ENCODE assay signal across 24 mouse cellular contexts in genomic region chr10:99150016-99150415, GRCm38 (mm10). TPM values are rescaled to one million over a fixed set of nuclear protein-coding genes. Genes with fewer than 3 reads are reported as not detected.
DNase-seq lines count a peak whose midpoint lies in the region; ATAC-seq and TF ChIP-seq lines count a peak whose summit lies in the region.
"Had no signal": no experiment of that assay in that cellular context is flagged by ENCODE, and none has a peak within 500 bp of the region (broad histone marks: within the 10 kb centered on the region; RNA-seq: fewer than 3 reads in every experiment).

No protein-coding gene starts in this region.

- WGBS in intestine, embryonic 14.5 days: 94% methylated on average over 6 of the region's 6 CpGs
- WGBS in intestine, embryonic 15.5 days: 92% methylated on average over 6 of the region's 6 CpGs
- 88% methylated on average over 6 of the region's 6 CpGs for WGBS in limb, embryonic 10.5 days
- 91% methylated on average over 6 of the region's 6 CpGs for WGBS in stomach, postnatal 0 days

- no peak for DNase-seq in cerebellum, adult 8-10 months
- DNase-seq in intestine, embryonic 14.5 days (ENCODE audit: low spot score): peak; percentile 43
- peak; percentile 26 for DNase-seq in limb, embryonic 10.5 days (ENCODE audit: low spot score)
- DNase-seq in stomach, postnatal 0 days (ENCODE audit: low spot score): no peak
- no peak for DNase-seq in lung, postnatal 36 days
- DNase-seq: adrenal gland, adult 8-10 months; adrenal gland, postnatal 36 days; B cell, adult 2 months; cerebellum, adult 11 months; cerebellum, adult 9-10 months; cerebellum, postnatal 25 days; gastrocnemius, adult 2 months; gastrocnemius, postnatal 25 days; heart, postnatal 4 days had no signal

- no peaks in the 10 kb centered on the region for H3K27me3 ChIP-seq in intestine, embryonic 14.5 days (replicated peaks; ENCODE audit: control insufficient read depth, insufficient read depth, low read length)
- H3K27me3 ChIP-seq in intestine, embryonic 15.5 days (replicated peaks): no peaks in the 10 kb centered on the region
- H3K27me3 ChIP-seq in limb, embryonic 10.5 days (ENCODE audit: low read depth, poor library complexity, severe bottlenecking): no peaks in the 10 kb centered on the region
- H3K27me3 ChIP-seq in stomach, postnatal 0 days (ENCODE audit: control insufficient read depth, insufficient read depth, low read length): no peaks in the 10 kb centered on the region
- H3K27me3 ChIP-seq: embryonic facial prominence, embryonic 13.5 days; forebrain, embryonic 12.5 days; heart, embryonic 13.5 days; hindbrain, embryonic 12.5 days had no signal

- H3K9ac ChIP-seq in intestine, embryonic 14.5 days (ENCODE audit: low read length): no peak overlapping the region
- no peak overlapping the region for H3K9ac ChIP-seq in intestine, embryonic 15.5 days
- no peak overlapping the region for H3K9ac ChIP-seq in stomach, postnatal 0 days (ENCODE audit: low read length)
- H3K9ac ChIP-seq: embryonic facial prominence, embryonic 13.5 days; forebrain, embryonic 12.5 days; heart, embryonic 13.5 days; hindbrain, embryonic 12.5 days had no signal

- no peak overlapping the region for H3K27ac ChIP-seq in intestine, embryonic 14.5 days (ENCODE audit: low read depth)
- no peak overlapping the region for H3K27ac ChIP-seq in intestine, embryonic 15.5 days
- no peak overlapping the region for H3K27ac ChIP-seq in limb, embryonic 10.5 days
- H3K27ac ChIP-seq in stomach, postnatal 0 days (replicated peaks): no peak overlapping the region
- H3K27ac ChIP-seq: embryonic facial prominence, embryonic 13.5 days; forebrain, embryonic 12.5 days; gastrocnemius, adult 2 months; heart, embryonic 13.5 days; hindbrain, embryonic 12.5 days had no signal

- ATAC-seq in cerebellum, adult (ENCODE audit: insufficient number of reproducible peaks, low FRiP score, low TSS enrichment): 0 out of 2 replicates have a peak, but pooled peaks have one; percentile 26
- no peak for ATAC-seq in intestine, embryonic 14.5 days (replicated peaks; ENCODE audit: low FRiP score, low TSS enrichment, low read depth)
- ATAC-seq in intestine, embryonic 15.5 days: no peak
- peak; percentile 25; the same call in 1 of the 2 replicates for ATAC-seq in stomach, postnatal 0 days (ENCODE audit: low FRiP score, low TSS enrichment)
- ATAC-seq: CD4-positive, CD25-positive, alpha-beta regulatory T cell, adult 4 months had no signal

- no peak overlapping the region for H3K4me2 ChIP-seq in intestine, embryonic 14.5 days (ENCODE audit: low read length)
- no peak overlapping the region for H3K4me2 ChIP-seq in intestine, embryonic 15.5 days (replicated peaks)
- no peak overlapping the region for H3K4me2 ChIP-seq in stomach, postnatal 0 days (replicated peaks; ENCODE audit: low read depth)
- H3K4me2 ChIP-seq: embryonic facial prominence, embryonic 13.5 days; forebrain, embryonic 12.5 days; heart, embryonic 13.5 days; hindbrain, embryonic 12.5 days had no signal

- TF ChIP-seq EP300 in stomach, postnatal 0 days (optimal IDR thresholded peaks at IDR 0.05): no peak

- peaks cover 8% of the 10 kb centered on the region; the same call in 1 of the 2 replicates for H3K36me3 ChIP-seq in intestine, embryonic 14.5 days (ENCODE audit: control insufficient read depth, insufficient read depth, low read length)
- H3K36me3 ChIP-seq in intestine, embryonic 15.5 days: no peaks in the 10 kb centered on the region
- peaks cover 35% of the 10 kb centered on the region for H3K36me3 ChIP-seq in limb, embryonic 10.5 days
- H3K36me3 ChIP-seq in stomach, postnatal 0 days (ENCODE audit: control insufficient read depth, insufficient read depth, low read length): no peaks in the 10 kb centered on the region

- no peaks in the 10 kb centered on the region for H3K9me3 ChIP-seq in intestine, embryonic 14.5 days (ENCODE audit: control insufficient read depth, low read length)
- no peaks in the 10 kb centered on the region for H3K9me3 ChIP-seq in intestine, embryonic 15.5 days
- H3K9me3 ChIP-seq in limb, embryonic 10.5 days (replicated peaks): no peaks in the 10 kb centered on the region
- H3K9me3 ChIP-seq in stomach, postnatal 0 days (ENCODE audit: control insufficient read depth, low read length): no peaks in the 10 kb centered on the region
- H3K9me3 ChIP-seq: embryonic facial prominence, embryonic 13.5 days; forebrain, embryonic 12.5 days; G1E; heart, embryonic 13.5 days; hindbrain, embryonic 12.5 days had no signal

- no peak overlapping the region for H3K4me3 ChIP-seq in intestine, embryonic 14.5 days (ENCODE audit: low read depth, low read length)
- no peak overlapping the region for H3K4me3 ChIP-seq in intestine, embryonic 15.5 days (replicated peaks)
- H3K4me3 ChIP-seq in limb, embryonic 10.5 days: no peak overlapping the region
- no peak overlapping the region for H3K4me3 ChIP-seq in stomach, postnatal 0 days (ENCODE audit: low read depth, low read length)
- H3K4me3 ChIP-seq: embryonic facial prominence, embryonic 13.5 days; forebrain, embryonic 12.5 days; gastrocnemius, adult 2 months; heart, embryonic 13.5 days; hindbrain, embryonic 12.5 days had no signal

- TF ChIP-seq CTCF in stomach, postnatal 0 days (IDR thresholded peaks at IDR 0.05; ENCODE audit: low read depth): no peak

- no peaks in the 10 kb centered on the region for H3K4me1 ChIP-seq in intestine, embryonic 14.5 days (replicated peaks; ENCODE audit: control insufficient read depth, insufficient read depth, low read length)
- H3K4me1 ChIP-seq in intestine, embryonic 15.5 days (replicated peaks): no peaks in the 10 kb centered on the region
- H3K4me1 ChIP-seq in limb, embryonic 10.5 days: no peaks in the 10 kb centered on the region
- H3K4me1 ChIP-seq in stomach, postnatal 0 days (replicated peaks; ENCODE audit: control insufficient read depth, insufficient read depth): no peaks in the 10 kb centered on the region
- H3K4me1 ChIP-seq: embryonic facial prominence, embryonic 13.5 days; forebrain, embryonic 12.5 days; hindbrain, embryonic 12.5 days had no signal

RNA-seq across cellular contexts. Expression of gene Phxr2, which starts 23.9 kb away (rescaled TPM):
- polyA plus RNA-seq in intestine, embryonic 14.5 days (2014; fragmentation: Nextera tagmentation; extraction: Ambion mirVana): not detected in 2 replicates
- not detected in 2 replicates for polyA plus RNA-seq in intestine, embryonic 15.5 days (2015; fragmentation: Nextera tagmentation; extraction: Ambion mirVana)
- polyA plus RNA-seq in limb, embryonic 10.5 days (2016; fragmentation: Nextera tagmentation; extraction: Ambion mirVana): 0.20 TPM in 1 of 2 replicates, not detected in the other
- not detected in 2 replicates for polyA plus RNA-seq in stomach, postnatal 0 days (2015; fragmentation: Nextera tagmentation; extraction: Ambion mirVana)
- polyA plus RNA-seq: cortical plate, adult 2 months; embryonic facial prominence, embryonic 13.5 days; forebrain, embryonic 12.5 days; G1E; heart, embryonic 13.5 days; heart, postnatal 0 days had no signal

RNA-seq across cellular contexts. Expression of gene Galnt4, which starts 42.1 kb away (rescaled TPM):
- polyA plus RNA-seq in intestine, embryonic 14.5 days (2014; fragmentation: Nextera tagmentation; extraction: Ambion mirVana): 23.9 and 24.2 TPM in 2 replicates
- 20.0 and 21.7 TPM in 2 replicates for polyA plus RNA-seq in intestine, embryonic 15.5 days (2015; fragmentation: Nextera tagmentation; extraction: Ambion mirVana)
- 5.7 and 6.0 TPM in 2 replicates for polyA plus RNA-seq in limb, embryonic 10.5 days (2016; fragmentation: Nextera tagmentation; extraction: Ambion mirVana)
- polyA plus RNA-seq in stomach, postnatal 0 days (2015; fragmentation: Nextera tagmentation; extraction: Ambion mirVana): 34.0 and 34.9 TPM in 2 replicates

RNA-seq across cellular contexts. Expression of gene Poc1b, which starts 43.2 kb away (rescaled TPM):
- 29.7 and 33.5 TPM in 2 replicates for polyA plus RNA-seq in intestine, embryonic 14.5 days (2014; fragmentation: Nextera tagmentation; extraction: Ambion mirVana)
- polyA plus RNA-seq in intestine, embryonic 15.5 days (2015; fragmentation: Nextera tagmentation; extraction: Ambion mirVana): 21.2 and 23.3 TPM in 2 replicates
- polyA plus RNA-seq in limb, embryonic 10.5 days (2016; fragmentation: Nextera tagmentation; extraction: Ambion mirVana): 39.2 and 39.9 TPM in 2 replicates
- 6.7 and 9.4 TPM in 2 replicates for polyA plus RNA-seq in stomach, postnatal 0 days (2015; fragmentation: Nextera tagmentation; extraction: Ambion mirVana)

Comparison
In these comparisons a context has a peak if more than half of its experiments do, and no peak if none do; other contexts are left out.
1. ATAC-seq: peak in cerebellum, adult (single experiment) and stomach, postnatal 0 days (single experiment); none in intestine, embryonic 14.5 days (single experiment) and intestine, embryonic 15.5 days (single experiment).
2. DNase-seq: peak in intestine, embryonic 14.5 days (single experiment) and limb, embryonic 10.5 days (single experiment); none in cerebellum, adult 8-10 months (single experiment), stomach, postnatal 0 days (single experiment) and lung, postnatal 36 days (single experiment).